Mouse (Mus musculus) olfactory bulb, adult 2 months (tissue): ENCODE results near the gene Uspl1.

Experiments
- CTCF ChIP-seq: fragments of 200-500 bp; IDR thresholded peaks from 2 replicates; pipeline ENCODE4 v1.5.1; 2012; ENCODE audit warnings: low read depth, mild to moderate bottlenecking, low read length, moderate library complexity; ENCODE audit not compliant: insufficient read depth
- POLR2A ChIP-seq: fragments of 200-500 bp; IDR thresholded peaks from 2 replicates; pipeline ENCODE4 v1.6.1; 2012; ENCODE audit warnings: mild to moderate bottlenecking, low read depth, low read length, moderate library complexity; ENCODE audit not compliant: insufficient read depth

DNA sequence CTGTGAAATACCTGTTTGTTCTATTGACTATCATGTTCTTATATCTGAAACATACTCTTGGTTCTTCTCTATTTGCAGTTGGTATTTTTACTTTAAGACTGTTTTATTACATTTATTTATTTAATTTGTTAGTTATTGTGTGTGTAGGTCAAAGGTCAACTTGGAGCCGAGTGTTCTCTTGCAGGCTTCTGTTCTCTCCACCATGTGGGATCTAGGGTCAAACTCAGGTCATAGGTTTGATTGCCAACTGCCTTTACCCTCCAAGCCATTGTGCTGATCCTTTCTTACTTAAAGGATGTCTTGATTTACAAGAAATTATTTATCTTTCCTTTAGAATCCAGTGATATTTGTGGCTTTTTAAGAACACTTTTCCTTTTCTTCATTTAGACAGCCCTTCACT, 12.5 kb downstream of the Uspl1 start:
- no peak for TF ChIP-seq CTCF
- TF ChIP-seq POLR2A, result no peak
